Mouse (Mus musculus): ENCODE measurements around the gene Stk39.

GRCm38 (mm10) chr2:68452379-68452778 lies 19.7 kb downstream of the Stk39 start:
- no peak for TF ChIP-seq CTCF (IDR thresholded peaks at IDR 0.05)
- no peak for TF ChIP-seq EP300 (IDR thresholded peaks at IDR 0.05)

Data from lung, postnatal 0 days (tissue).